Mouse (Mus musculus): ENCODE results near the gene Nup214. TPM values are rescaled to one million over a fixed set of nuclear protein-coding genes. Genes with fewer than 3 reads are reported as not detected.

The Nup214 gene
- polyA plus RNA-seq, 1 experiment from 2014 or later, result 64.6 TPM

- Histone ChIP-seq H3K9me3 (ENCODE audit: control insufficient read depth, low read length) (no peaks in the 10 kb centered on the region), H3K4me3 (ENCODE audit: low read depth, low read length) (no peak overlapping the region; the same call in 1 of the 2 replicates), H3K4me1 (ENCODE audit: control insufficient read depth, insufficient read depth, low read length) (no peaks in the 10 kb centered on the region; the same call in 1 of the 2 replicates), H3K9ac (ENCODE audit: low read length) (no peak overlapping the region), H3K36me3 (ENCODE audit: control insufficient read depth, insufficient read depth, low read length) (no peaks in the 10 kb centered on the region), H3K4me2 (peak overlapping the region; percentile 10; the same call in 1 of the 2 replicates), H3K27ac (ENCODE audit: low read depth, low read length) (no peak overlapping the region), H3K27me3 (ENCODE audit: control insufficient read depth, insufficient read depth, low read length) (no peaks in the 10 kb centered on the region)
- peak; percentile 89 for DNase-seq (ENCODE audit: low spot score, missing footprints)
- 53% methylated on average over 5 of the region's 5 CpGs for WGBS
- ATAC-seq (ENCODE audit: low FRiP score), result no peak
Measured at GRCm38 (mm10) chr2:32102944-32103343, 128.7 kb downstream of the Nup214 start.

GRCm38 (mm10) chr2:32103557-32103956 lies 129.3 kb downstream of the Nup214 start:
- H3K4me2 ChIP-seq, result peak overlapping the region; percentile 10; the same call in 1 of the 2 replicates
- H3K27ac ChIP-seq (ENCODE audit: low read depth, low read length), result no peak overlapping the region
- no peak for DNase-seq (ENCODE audit: low spot score, missing footprints)
- H3K27me3 ChIP-seq (ENCODE audit: control insufficient read depth, insufficient read depth, low read length), result no peaks in the 10 kb centered on the region
- H3K9ac ChIP-seq (ENCODE audit: low read length), result no peak overlapping the region
- H3K36me3 ChIP-seq (ENCODE audit: control insufficient read depth, insufficient read depth, low read length), result no peaks in the 10 kb centered on the region
- H3K4me1 ChIP-seq (ENCODE audit: control insufficient read depth, insufficient read depth, low read length), result no peaks in the 10 kb centered on the region; the same call in 1 of the 2 replicates
- 82% methylated on average over 7 of the region's 7 CpGs for WGBS
- ATAC-seq (ENCODE audit: low FRiP score), result no peak
- H3K9me3 ChIP-seq (ENCODE audit: control insufficient read depth, low read length), result no peaks in the 10 kb centered on the region
- H3K4me3 ChIP-seq (ENCODE audit: low read depth, low read length), result no peak overlapping the region; the same call in 1 of the 2 replicates

Small RNA genes lying within 50 kb of the gene (microRNA-seq; reads per million reads assigned to microRNA genes)
- 0.76 reads per million for gene Mir7674

Other genes with a start within 250 kb of the Nup214 start
- 0.06 and 0.11 TPM in 2 replicates for gene Qrfp, start 163.9 kb upstream of the Nup214 start, polyA plus RNA-seq (2014; fragmentation: Nextera tagmentation; extraction: Ambion mirVana)
- gene Fibcd1, start 128.4 kb upstream of the Nup214 start, polyA plus RNA-seq (2014; fragmentation: Nextera tagmentation; extraction: Ambion mirVana), result 0.83 and 1.7 TPM in 2 replicates
- gene Lamc3, start 87.1 kb upstream of the Nup214 start, polyA plus RNA-seq (2014; fragmentation: Nextera tagmentation; extraction: Ambion mirVana), result 7.7 and 9.6 TPM in 2 replicates
- 65.0 and 65.7 TPM in 2 replicates for gene Aif1l, start 24.3 kb upstream of the Nup214 start, polyA plus RNA-seq (2014; fragmentation: Nextera tagmentation; extraction: Ambion mirVana)
- 0.60 and 1.3 TPM in 2 replicates for gene Fam78a, start 110.4 kb downstream of the Nup214 start, polyA plus RNA-seq (2014; fragmentation: Nextera tagmentation; extraction: Ambion mirVana)
- gene Plpp7, start 121.1 kb downstream of the Nup214 start, polyA plus RNA-seq (2014; fragmentation: Nextera tagmentation; extraction: Ambion mirVana), result 5.9 and 7.3 TPM in 2 replicates
- gene Prrc2b, start 176.6 kb downstream of the Nup214 start, polyA plus RNA-seq (2014; fragmentation: Nextera tagmentation; extraction: Ambion mirVana), result 52.6 and 64.1 TPM in 2 replicates

Data from midbrain, embryonic 11.5 days (tissue).